Mouse (Mus musculus) cerebellum, adult 9-10 months (tissue): ENCODE measurements at regions not wholly inside any gene's neighbourhood (a gene's known extent, or its start where the extent isn't known, plus 50 kb on each side); places are given as distances from the start of the nearest gene placed in this dataset.
A peak's percentile ranks its signal among the peaks of the same experiment; 100 is the strongest.

Experiments used
- DNase-seq: peaks from one replicate; pipeline ENCODE4 v3.0.0; 2022

GRCm38 (mm10) chr11:111281237-111282160, 215.5 kb downstream of the Kcnj2 start:
- no peak for DNase-seq

GRCm38 (mm10) chr11:111282283-111282682, 216.3 kb downstream of the Kcnj2 start:
- DNase-seq: no peak

- DNase-seq: no peak
Measured at GRCm38 (mm10) chr11:111290537-111290936, 224.6 kb downstream of the Kcnj2 start.

GRCm38 (mm10) chr11:111296309-111296721, 230.4 kb downstream of the Kcnj2 start:
- DNase-seq: no peak

- DNase-seq: no peak
Measured at GRCm38 (mm10) chr11:111312802-111313201, 246.8 kb downstream of the Kcnj2 start.

GRCm38 (mm10) chr11:111313566-111313965, 247.6 kb downstream of the Kcnj2 start:
- no peak for DNase-seq

GRCm38 (mm10) chr11:111321576-111321975, 255.6 kb downstream of the Kcnj2 start:
- no peak for DNase-seq

GRCm38 (mm10) chr11:111324453-111325010, 258.6 kb downstream of the Kcnj2 start:
- peak; percentile 0 for DNase-seq

GRCm38 (mm10) chr11:111326915-111327314, 261.0 kb downstream of the Kcnj2 start:
- no peak for DNase-seq

- DNase-seq: no peak
Measured at GRCm38 (mm10) chr11:111328258-111328657, 262.3 kb downstream of the Kcnj2 start.

GRCm38 (mm10) chr11:111331592-111331991, 265.6 kb downstream of the Kcnj2 start:
- no peak for DNase-seq

- no peak for DNase-seq
Measured at GRCm38 (mm10) chr11:111333021-111333420, 267.1 kb downstream of the Kcnj2 start.

GRCm38 (mm10) chr11:111347562-111347961, 281.6 kb downstream of the Kcnj2 start:
- DNase-seq: no peak

- DNase-seq: no peak
Measured at GRCm38 (mm10) chr11:111350028-111350427, 284.1 kb downstream of the Kcnj2 start.

GRCm38 (mm10) chr11:111363363-111363762, 297.4 kb downstream of the Kcnj2 start:
- no peak for DNase-seq

- DNase-seq: no peak
Measured at GRCm38 (mm10) chr11:111377165-111377564, 311.2 kb downstream of the Kcnj2 start.

- no peak for DNase-seq
Measured at GRCm38 (mm10) chr11:111379842-111380241, 313.9 kb downstream of the Kcnj2 start.

GRCm38 (mm10) chr11:111398706-111399105, 332.7 kb downstream of the Kcnj2 start:
- DNase-seq: no peak

GRCm38 (mm10) chr11:111409266-111409665, 343.3 kb downstream of the Kcnj2 start:
- DNase-seq: no peak

- no peak for DNase-seq
Measured at GRCm38 (mm10) chr11:111424871-111425270, 358.9 kb downstream of the Kcnj2 start.

- DNase-seq: no peak
Measured at GRCm38 (mm10) chr11:111426715-111427114, 360.8 kb downstream of the Kcnj2 start.

GRCm38 (mm10) chr11:111442257-111442656, 376.3 kb downstream of the Kcnj2 start:
- no peak for DNase-seq

- no peak for DNase-seq
Measured at GRCm38 (mm10) chr11:111443381-111443780, 377.4 kb downstream of the Kcnj2 start.

- no peak for DNase-seq
Measured at GRCm38 (mm10) chr11:111444791-111445190, 378.8 kb downstream of the Kcnj2 start.
